Mouse (Mus musculus): ENCODE measurements around the gene Mettl21c.

- no peak for TF ChIP-seq CTCF (IDR thresholded peaks at IDR 0.05; ENCODE audit: control insufficient read depth, insufficient read depth, insufficient replicate concordance, low read depth, low read length)
- TF ChIP-seq POLR2A (IDR thresholded peaks at IDR 0.05; ENCODE audit: control insufficient read depth, low read depth, low read length) = no peak
These were observed 12.4 kb upstream of the Mettl21c start for GRCm38 (mm10) chr1:44032213-44032612.

Measured in testis, adult 2 months (tissue).